Mouse (Mus musculus) induced T-regulatory cell, adult 2 months (primary cell): ENCODE results near the gene Cd1d1.

ENCODE experiments used
- DNase-seq: peaks from one replicate; pipeline ENCODE4 v3.0.0-alpha.2; 2012; ENCODE audit warnings: low read depth

Gene Cd1d1

GRCm38 (mm10) chr3:86960656-86961394 lies 38.4 kb downstream of the Cd1d1 start:
- DNase-seq, result peak; percentile 62

- no peak for DNase-seq
Observed at GRCm38 (mm10) chr3:86959088-86959487, 40.2 kb downstream of the Cd1d1 start.

GRCm38 (mm10) chr3:86955376-86955775 lies 43.9 kb downstream of the Cd1d1 start:
- no peak for DNase-seq

- no peak for DNase-seq
Observed at GRCm38 (mm10) chr3:86954521-86954920, 44.7 kb downstream of the Cd1d1 start.

- no peak for DNase-seq
Observed at GRCm38 (mm10) chr3:86953819-86954218, 45.4 kb downstream of the Cd1d1 start.

GRCm38 (mm10) chr3:86950652-86951051 lies 48.6 kb downstream of the Cd1d1 start:
- DNase-seq, result no peak
